Mouse (Mus musculus) mouse embryonic stem cell (cell line): Measurements from ENCODE around the gene Myo9a.
"Not testable (repeated sequence)": the region's sequence is repeated elsewhere in the genome, so short reads cannot be mapped to it uniquely, and the experiment has no call there.

Experiments used
- in situ Hi-C, 2 experiments: fragments of 300-500 bp; cut with MboI; formaldehyde crosslinking; loops; 1 replicate in 1 of 2; 3 replicates in 1 of 2; pipeline ENCODE4 v1.14.3; 2019 to 2020; ENCODE audit warnings: low sequenced_read_pairs in 2 of 2, low pct_unique_long_range_greater_than_20kb in 1 of 2, mixed read lengths in 1 of 2; ENCODE audit not compliant: unreplicated experiment in 1 of 2

The Myo9a gene

DNA sequence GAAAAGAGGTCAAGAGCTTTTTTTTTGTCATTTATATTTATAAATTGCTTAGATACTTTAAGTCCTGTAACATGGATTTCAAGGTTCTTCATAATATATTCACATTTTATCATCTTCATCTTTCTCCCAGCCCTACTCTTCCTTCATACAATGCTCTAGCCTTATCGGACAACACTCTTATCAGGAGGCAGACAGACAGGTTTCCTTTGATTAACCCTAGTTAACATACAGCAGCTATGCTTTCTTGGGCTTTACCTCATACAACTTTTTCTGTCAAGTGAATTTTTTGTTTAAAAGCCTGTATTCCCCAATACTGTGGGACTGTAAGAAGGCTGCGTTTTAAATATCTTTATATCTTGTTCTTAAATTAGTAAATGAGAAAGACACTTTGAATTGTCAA, 2.3 kb upstream of the Myo9a start:
- in situ Hi-C loops: no loop called here

DNA sequence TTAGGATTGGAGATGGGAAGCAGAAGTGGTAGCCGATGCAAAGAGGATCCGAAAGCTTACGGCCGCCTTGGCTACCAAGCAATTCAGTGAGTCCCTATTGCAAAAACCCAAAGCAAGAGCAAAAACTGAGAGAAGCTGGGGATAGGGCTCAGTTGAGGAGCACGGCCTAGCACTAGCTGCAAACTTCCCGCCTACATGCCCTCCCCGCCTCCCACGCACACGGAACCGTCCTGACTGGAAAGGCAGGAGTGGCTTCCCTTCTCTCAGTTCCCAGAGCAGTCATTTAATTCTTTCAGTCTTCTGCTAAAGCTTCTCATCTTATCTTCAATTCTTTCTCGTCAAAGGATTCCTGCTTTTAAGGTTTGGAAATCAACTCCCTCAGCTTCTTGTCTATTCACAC, 1.7 kb upstream of the Myo9a start:
- in situ Hi-C loops: no loop called here

- in situ Hi-C loops: no loop called here
Observed at GRCm38 (mm10) chr9:59749581-59750265, 973 bp upstream of the Myo9a start.

DNA sequence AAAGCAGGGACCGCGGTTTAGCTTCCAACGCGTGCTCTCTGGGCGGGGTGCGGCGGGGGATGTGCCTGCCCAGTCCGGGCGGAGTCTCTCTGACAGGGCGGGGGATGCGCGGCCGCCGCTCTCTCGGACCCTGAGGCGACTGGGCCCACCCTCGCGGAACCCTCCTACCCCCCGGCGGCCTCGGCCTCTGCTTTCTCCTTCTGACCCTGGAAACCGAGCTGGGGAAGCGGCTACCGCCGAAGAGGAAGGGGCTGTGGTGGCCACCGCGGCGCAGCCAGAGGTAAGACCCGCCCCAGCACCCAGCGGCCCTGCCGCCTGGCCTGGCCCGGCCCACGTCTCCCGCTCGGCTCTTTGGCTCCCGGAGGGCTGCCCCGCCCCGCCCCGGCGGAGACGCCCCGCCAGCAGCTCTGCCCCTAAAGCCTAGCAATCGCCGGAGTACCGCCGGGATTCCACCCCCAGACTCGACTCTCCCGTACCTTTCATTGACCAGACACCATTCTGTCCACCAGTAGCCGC, 428 bp downstream of the Myo9a start:
- in situ Hi-C loops: no loop called here

- in situ Hi-C loops: no loop called here
Observed at GRCm38 (mm10) chr9:59751966-59752365, 1.3 kb downstream of the Myo9a start.

DNA sequence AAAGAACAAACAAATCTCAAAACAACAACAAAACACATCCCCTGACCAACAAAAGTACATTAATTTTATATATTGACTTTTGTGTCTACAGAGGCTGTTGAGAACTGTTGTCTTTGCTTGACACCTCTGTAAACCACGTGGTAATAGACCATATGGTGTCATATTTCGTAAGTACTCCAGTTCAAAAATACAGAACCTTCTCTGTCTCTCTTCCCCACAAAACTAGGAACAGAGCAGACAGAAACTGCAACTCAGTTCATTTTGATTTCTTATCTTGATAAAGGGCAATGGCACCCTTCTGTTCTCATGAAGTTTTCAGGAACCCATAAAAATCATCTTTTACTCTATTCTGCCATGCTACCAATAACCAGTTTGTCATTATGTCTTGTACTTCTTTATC, 4.5 kb downstream of the Myo9a start:
- in situ Hi-C loops: no loop called here

DNA sequence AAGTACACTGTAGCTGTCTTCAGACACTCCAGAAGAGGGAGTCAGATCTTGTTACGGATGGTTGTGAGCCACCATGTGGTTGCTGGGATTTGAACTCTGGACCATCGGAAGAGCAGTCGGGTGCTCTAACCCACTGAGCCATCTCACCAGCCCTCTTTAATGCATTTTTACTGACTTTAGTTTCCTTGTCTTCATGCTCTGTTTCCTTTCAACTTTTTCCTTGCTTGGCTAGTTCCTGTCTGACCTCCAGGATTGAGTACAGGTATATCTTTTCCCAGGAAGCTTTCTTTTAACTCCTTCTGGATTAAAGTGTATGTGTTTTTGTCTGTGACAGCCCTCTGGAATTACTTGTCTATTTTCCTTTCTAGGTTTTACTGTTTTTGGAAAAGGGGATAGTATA, 6.3 kb downstream of the Myo9a start:
- in situ Hi-C loops: not testable (repeated sequence)

DNA sequence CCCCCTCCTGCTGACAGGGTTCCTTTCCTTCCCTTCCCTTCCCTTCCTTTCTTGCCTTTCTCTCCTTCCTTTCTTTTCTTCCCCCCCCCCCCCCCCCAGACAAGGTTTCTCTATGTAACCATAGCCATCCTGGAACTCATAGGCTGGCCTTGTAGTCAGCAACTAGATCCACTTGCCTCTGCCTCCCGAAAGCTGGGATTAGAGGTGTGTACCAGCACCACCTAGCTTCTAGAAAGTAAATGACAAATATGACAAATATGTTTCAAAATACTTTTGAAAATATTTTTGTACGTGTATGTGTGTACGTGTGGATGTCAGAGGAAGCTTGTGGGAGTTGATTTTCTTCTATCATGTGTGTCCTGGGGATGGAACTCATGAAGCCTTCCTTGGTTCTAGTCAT, 9.8 kb downstream of the Myo9a start:
- in situ Hi-C loops: no loop called here

GRCm38 (mm10) chr9:59766966-59767461, 16.3 kb downstream of the Myo9a start:
- in situ Hi-C loops: not testable (repeated sequence)

- in situ Hi-C loops: not testable (repeated sequence)
Observed at GRCm38 (mm10) chr9:59806046-59806774, 55.5 kb downstream of the Myo9a start.

GRCm38 (mm10) chr9:59884551-59884950, 133.9 kb downstream of the Myo9a start:
- in situ Hi-C loops: no loop called here

DNA sequence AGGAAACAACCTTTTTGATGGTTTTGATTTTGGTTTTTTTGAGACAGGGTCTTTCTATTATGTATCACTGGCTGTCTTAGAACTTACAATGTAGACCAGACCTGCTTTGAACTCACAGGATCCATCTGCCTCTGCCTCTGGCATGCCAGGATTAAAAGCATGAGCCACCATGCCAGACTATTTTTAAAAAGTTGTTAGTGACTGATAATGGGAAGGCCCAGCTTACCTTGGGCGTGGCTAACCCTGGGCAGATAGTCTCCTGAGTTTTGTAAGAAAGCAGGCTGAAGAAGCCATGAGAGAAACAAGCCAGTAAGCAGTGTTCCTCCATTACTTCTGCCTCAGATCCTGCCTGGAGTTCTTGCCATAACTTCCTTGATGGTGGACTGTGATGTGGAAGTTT, 152.7 kb downstream of the Myo9a start:
- in situ Hi-C loops: no loop called here

- in situ Hi-C loops: no loop called here
Observed at GRCm38 (mm10) chr9:59914761-59915160, 164.1 kb downstream of the Myo9a start.

GRCm38 (mm10) chr9:59930248-59930647, 179.6 kb downstream of the Myo9a start:
- in situ Hi-C loops: no loop called here

GRCm38 (mm10) chr9:59935866-59936265, 185.2 kb downstream of the Myo9a start:
- in situ Hi-C loops: not testable (repeated sequence)

DNA sequence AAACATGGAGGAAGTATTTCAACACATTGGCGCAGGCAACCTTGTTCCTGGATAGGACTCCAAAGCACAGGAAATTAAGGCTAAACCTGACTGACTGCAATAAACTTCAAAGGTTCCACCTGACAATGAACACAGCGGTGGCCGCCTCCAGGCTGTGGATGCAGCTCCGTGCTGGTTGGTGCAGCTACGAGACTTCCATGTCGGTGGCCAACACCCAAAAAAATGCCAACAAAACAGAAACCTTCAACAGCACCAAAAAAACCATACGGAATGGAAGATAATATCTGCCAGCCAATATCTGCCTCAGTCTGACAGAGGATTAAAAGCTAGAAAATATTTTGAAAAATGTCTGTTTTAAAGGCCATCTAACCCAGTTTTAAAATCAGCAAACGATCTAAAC, 187.8 kb downstream of the Myo9a start:
- in situ Hi-C loops: no loop called here

- in situ Hi-C loops: no loop called here
Observed at GRCm38 (mm10) chr9:59939691-59940090, 189.0 kb downstream of the Myo9a start.

GRCm38 (mm10) chr9:59940913-59941884, 190.5 kb downstream of the Myo9a start:
- in situ Hi-C loops: no loop called here

- in situ Hi-C loops: no loop called here
Observed at GRCm38 (mm10) chr9:59941885-59942350, 191.2 kb downstream of the Myo9a start.
